Mouse (Mus musculus): ENCODE measurements at regions not wholly inside any gene's neighbourhood (a gene's known extent, or its start where the extent isn't known, plus 50 kb on each side); places are given as distances from the start of the nearest gene placed in this dataset.

- no peak for DNase-seq (ENCODE audit: extremely low spot score, low spot score)
These were observed 59.1 kb upstream of the Gm34302 start for GRCm38 (mm10) chr3:63542638-63543408.

DNA sequence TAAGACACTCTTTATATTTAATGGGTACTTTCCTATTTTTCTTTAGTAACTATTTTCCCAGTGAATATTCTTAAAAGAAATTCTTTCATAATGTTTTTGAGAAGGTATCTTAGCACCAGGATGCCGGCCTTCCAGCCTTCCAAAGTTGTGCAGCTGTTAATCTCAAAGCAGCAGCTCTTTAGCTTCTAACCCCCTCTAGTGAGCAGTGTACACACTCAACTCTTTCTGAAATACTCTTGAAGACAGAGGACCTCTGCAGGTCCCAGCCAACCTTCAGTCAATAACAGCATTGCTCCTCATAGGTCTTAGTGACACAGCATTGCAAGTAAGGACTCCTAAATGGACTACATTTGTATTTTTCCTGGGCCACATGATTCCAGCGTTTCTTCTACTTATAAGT lies 55.2 kb upstream of the Gm34302 start:
- DNase-seq (ENCODE audit: extremely low spot score, low spot score) = no peak

DNA sequence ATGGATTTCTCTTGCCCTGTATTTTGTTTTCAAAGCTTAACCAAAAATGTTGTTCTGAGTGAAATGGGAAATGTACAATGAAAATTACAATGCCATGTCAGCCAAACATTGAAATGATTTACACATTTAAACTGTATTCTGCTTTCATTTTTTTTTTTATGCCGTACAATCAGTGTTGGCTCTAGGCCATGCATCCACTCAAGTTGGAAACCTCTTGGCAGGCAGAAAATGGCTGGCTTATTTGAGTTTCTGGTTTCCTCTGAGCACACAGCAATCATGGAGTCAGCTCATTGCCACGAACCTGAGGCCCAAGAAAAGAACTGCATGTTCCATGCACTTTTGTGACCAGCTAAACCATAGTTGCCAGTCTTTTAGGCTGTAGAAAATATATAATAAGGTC lies 50.5 kb upstream of the Gm34302 start:
- DNase-seq (ENCODE audit: extremely low spot score, low spot score) = no peak
